Mouse (Mus musculus) CH12.LX (cell line): ENCODE measurements around the gene Gpbar1. TPM values are rescaled to one million over a fixed set of nuclear protein-coding genes. Genes with fewer than 3 reads are reported as not detected.
"Not testable (repeated sequence)": the region's sequence is repeated elsewhere in the genome, so short reads cannot be mapped to it uniquely, and the experiment has no call there.

Source experiments
- DNase-seq: peaks from one replicate; pipeline ENCODE4 v3.0.0-alpha.2; 2013; ENCODE audit errors: extremely low read depth
- H3K27ac ChIP-seq: 2 replicates; pipeline ENCODE4 v1.5.1; 2012; ENCODE audit warnings: low read depth, mild to moderate bottlenecking, control low read depth, moderate library complexity; ENCODE audit not compliant: insufficient read depth
- H3K27me3 ChIP-seq: replicated peaks from 2 replicates; pipeline ENCODE3; 2012; ENCODE audit warnings: inconsistent platforms
- H3K36me3 ChIP-seq, 2 experiments: replicated peaks in 1 of 2; 2 replicates each; pipeline versions ENCODE3 to v1.6.1; 2012; ENCODE audit warnings: inconsistent platforms in 1 of 2, low read length in 1 of 2, mild to moderate bottlenecking in 1 of 2, mixed read lengths in 1 of 2, moderate library complexity in 1 of 2; ENCODE audit not compliant: control insufficient read depth in 1 of 2, insufficient read depth in 1 of 2
- H3K4me1 ChIP-seq, 2 experiments: 2 replicates each; pipeline ENCODE4 v1.6.1; 2012; ENCODE audit warnings: inconsistent platforms in 1 of 2, moderate library complexity in 1 of 2; ENCODE audit not compliant: insufficient read depth in 2 of 2, control insufficient read depth in 1 of 2
- H3K4me2 ChIP-seq: 2 replicates; pipeline ENCODE4 v1.6.1; 2012; ENCODE audit warnings: low read depth, mild to moderate bottlenecking, control low read depth; ENCODE audit not compliant: poor library complexity, insufficient read depth, severe bottlenecking
- H3K4me3 ChIP-seq, 3 experiments: fragments of 150-350 bp in 1 of 3; sonication (generic) in 1 of 3; replicated peaks in 1 of 3; 2 replicates each; pipeline versions ENCODE3 to v1.5.1; 2011 to 2012; ENCODE audit warnings: low read depth in 2 of 3, low read length in 2 of 3, mild to moderate bottlenecking in 2 of 3, moderate library complexity in 2 of 3, control low read depth in 1 of 3, improper control_type of control experiment in 1 of 3, inconsistent platforms in 1 of 3, mixed read lengths in 1 of 3; ENCODE audit not compliant: poor library complexity in 1 of 3
- H3K79me2 ChIP-seq: replicated peaks from 2 replicates; pipeline ENCODE4 v1.6.1; 2012; ENCODE audit warnings: mild to moderate bottlenecking, moderate library complexity; ENCODE audit not compliant: control insufficient read depth, poor library complexity, insufficient read depth, severe bottlenecking; ENCODE audit errors: extremely low read depth
- H3K9ac ChIP-seq: 2 replicates; pipeline ENCODE4 v1.6.1; 2012; ENCODE audit warnings: low read depth, mild to moderate bottlenecking, control low read depth, moderate library complexity; ENCODE audit not compliant: insufficient read depth
- H3K9me3 ChIP-seq: replicated peaks from 2 replicates; pipeline ENCODE3; 2012; ENCODE audit warnings: low read length, inconsistent platforms, mixed read lengths
- CHD1 ChIP-seq: IDR thresholded peaks from 2 replicates; pipeline ENCODE4 v1.6.1; 2012; ENCODE audit warnings: low read depth, low read length, improper control_type of control experiment, inconsistent platforms
- CTCF ChIP-seq, 2 experiments: IDR thresholded peaks in 1 of 2; conservative IDR thresholded peaks in 1 of 2; 2 replicates each; pipeline ENCODE4 v1.5.1; 2011 to 2012; ENCODE audit warnings: low read depth in 2 of 2, low read length in 2 of 2, improper control_type of control experiment in 1 of 2, inconsistent platforms in 1 of 2, mild to moderate bottlenecking in 1 of 2, moderate library complexity in 1 of 2
- ELF1 ChIP-seq: IDR thresholded peaks from 2 replicates; pipeline ENCODE4 v1.6.1; 2014; ENCODE audit warnings: low read depth, mild to moderate bottlenecking, inconsistent platforms, low read length, improper control_type of control experiment
- KAT2A ChIP-seq: IDR thresholded peaks from 2 replicates; pipeline ENCODE4 v1.6.1; 2012; ENCODE audit warnings: low read length, improper control_type of control experiment, inconsistent platforms; ENCODE audit not compliant: insufficient replicate concordance
- MAX ChIP-seq: IDR thresholded peaks from 2 replicates; pipeline ENCODE4 v1.6.1; 2011; ENCODE audit warnings: low read length, improper control_type of control experiment
- MXI1 ChIP-seq: IDR thresholded peaks from 2 replicates; pipeline ENCODE4 v1.6.1; 2011; ENCODE audit warnings: mild to moderate bottlenecking, low read depth, low read length, improper control_type of control experiment
- MYC ChIP-seq: IDR thresholded peaks from 2 replicates; pipeline ENCODE4 v1.6.1; 2011; ENCODE audit warnings: low read depth, mild to moderate bottlenecking, improper control_type of control experiment, low read length
- NELFE ChIP-seq: IDR thresholded peaks from 2 replicates; pipeline ENCODE4 v1.6.1; 2011; ENCODE audit warnings: low read depth, low read length, improper control_type of control experiment
- PAX5 ChIP-seq: IDR thresholded peaks from 2 replicates; pipeline ENCODE4 v1.6.1; 2012; ENCODE audit warnings: low read length, inconsistent platforms, mixed read lengths
- POLR2AphosphoS2 ChIP-seq: IDR thresholded peaks from 2 replicates; pipeline ENCODE4 v1.6.1; 2011; ENCODE audit warnings: low read depth, low read length, improper control_type of control experiment
- SIN3A ChIP-seq: IDR thresholded peaks from 2 replicates; pipeline ENCODE4 v1.6.1; 2012; ENCODE audit warnings: low read length, improper control_type of control experiment, inconsistent platforms
- SMC3 ChIP-seq: IDR thresholded peaks from 2 replicates; pipeline ENCODE4 v1.6.1; 2011; ENCODE audit warnings: low read depth, low read length, improper control_type of control experiment
- TBP ChIP-seq: conservative IDR thresholded peaks from 2 replicates; pipeline ENCODE4 v1.6.1; 2011; ENCODE audit warnings: low read depth, low read length, improper control_type of control experiment
- USF1 ChIP-seq: IDR thresholded peaks from 2 replicates; pipeline ENCODE4 v1.6.1; 2014; ENCODE audit warnings: low read depth, mild to moderate bottlenecking, inconsistent platforms, low read length, improper control_type of control experiment
- dilution Hi-C: fragments of 300-500 bp; cut with MboI; formaldehyde crosslinking; loops from 2 replicates; pipeline ENCODE4 v1.14.3; 2020; ENCODE audit warnings: low sequenced_read_pairs; ENCODE audit not compliant: extremely low pct_unique_long_range_greater_than_20kb, extremely low pct_ligation_motif_present
- in situ Hi-C: fragments of 300-500 bp; cut with MboI; formaldehyde crosslinking; loops from 3 replicates; pipeline ENCODE4 v1.14.3; 2019; ENCODE audit warnings: low sequenced_read_pairs, low pct_ligation_motif_present, low pct_unique_long_range_greater_than_20kb, mixed read lengths
- polyA plus RNA-seq: library from polyadenylated mRNA; unstranded; fragments of >175 nt; gene quantifications from 2 replicates; pipeline ENCODE4 v1.2.1, GENCODE M21; 2012; ENCODE audit warnings: low read depth; ENCODE audit not compliant: insufficient read length
- total RNA-seq, 2 experiments: library from RNA; depleted of rRNA; stranded (reverse); fragments of 300-350 nt in 1 of 2; fragments of >200 nt in 1 of 2; gene quantifications; 2 replicates each; pipeline ENCODE4 v1.2.3; 2012 to 2014

The Gpbar1 gene
- total and polyA plus RNA-seq, 3 experiments, result not detected

DNA sequence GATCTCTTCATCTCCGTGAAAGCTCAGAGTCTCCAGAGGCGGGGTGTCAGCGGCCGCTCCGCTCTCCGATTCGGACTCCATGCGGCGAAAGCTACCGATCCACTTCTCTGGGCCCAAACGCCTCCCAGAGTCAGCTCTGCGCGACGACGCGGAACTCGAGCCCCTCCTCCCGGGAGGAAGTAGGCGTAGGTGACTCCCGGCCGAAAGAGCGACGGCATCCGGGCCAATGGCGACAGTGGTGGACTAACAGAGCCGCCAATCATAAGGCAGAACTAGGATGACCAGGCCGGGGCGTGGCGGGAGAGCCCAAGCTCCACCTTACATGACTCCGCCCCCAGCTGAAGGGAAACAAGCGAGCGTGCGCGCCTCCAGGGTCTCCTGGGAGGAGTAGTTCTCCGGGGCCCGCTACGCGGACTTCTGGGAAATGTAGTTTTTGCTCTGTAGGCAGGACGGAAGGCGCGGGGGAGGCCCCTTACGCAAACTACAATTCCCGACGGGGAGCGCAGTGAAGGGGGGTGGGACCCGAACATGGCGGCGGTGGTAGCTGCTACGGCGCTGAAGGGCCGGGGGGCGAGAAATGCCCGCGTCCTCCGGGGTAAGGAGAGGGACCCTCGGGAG is 6.3 kb downstream of the Gpbar1 start, which contains the start of the genes Aamp and Pnkd (continued):
- TF ChIP-seq KAT2A, result peak; percentile 98
- TF ChIP-seq SIN3A, result peak; percentile 86
- peak; percentile 63 for TF ChIP-seq NELFE
- TF ChIP-seq PAX5, result no peak
- peak; percentile 58; the same call in 1 of the 2 replicates for TF ChIP-seq MXI1
- TF ChIP-seq SMC3, result peak; percentile 15
- TF ChIP-seq TBP, result 0 out of 2 replicates have a peak, but pooled peaks have one; percentile 59
- TF ChIP-seq USF1, result no peak
- peak; percentile 82 for TF ChIP-seq MAX
- TF ChIP-seq, all 38 proteins: peak for 18

GRCm38 (mm10) chr1:74285212-74286010 is 7.1 kb downstream of the Gpbar1 start:
- H3K9ac ChIP-seq, result peak overlapping the region; percentile 85
- dilution Hi-C loops, result no loop called here
- H3K4me1 ChIP-seq, result peaks cover 10 to 69% of the 10 kb centered on the region in 2 experiments
- peak; percentile 30 for DNase-seq
- in situ Hi-C loops, result no loop called here
- H3K79me2 ChIP-seq, result peaks cover 18% of the 10 kb centered on the region
- TF ChIP-seq POLR2AphosphoS2, result peak; percentile 39; the same call in 1 of the 2 replicates
- TF ChIP-seq MYC, result peak; percentile 19; the same call in 1 of the 2 replicates
- TF ChIP-seq CHD1, result no peak
- H3K4me2 ChIP-seq, result peak overlapping the region; percentile 96
- H3K36me3 ChIP-seq, result peaks cover 46 to 63% of the 10 kb centered on the region in 2 experiments
- peak overlapping the region; percentile 66 to 84 (median 81) for H3K4me3 ChIP-seq
- no peaks in the 10 kb centered on the region for H3K27me3 ChIP-seq
- H3K27ac ChIP-seq, result peak overlapping the region; percentile 6; the same call in 1 of the 2 replicates
- no peaks in the 10 kb centered on the region for H3K9me3 ChIP-seq

DNA sequence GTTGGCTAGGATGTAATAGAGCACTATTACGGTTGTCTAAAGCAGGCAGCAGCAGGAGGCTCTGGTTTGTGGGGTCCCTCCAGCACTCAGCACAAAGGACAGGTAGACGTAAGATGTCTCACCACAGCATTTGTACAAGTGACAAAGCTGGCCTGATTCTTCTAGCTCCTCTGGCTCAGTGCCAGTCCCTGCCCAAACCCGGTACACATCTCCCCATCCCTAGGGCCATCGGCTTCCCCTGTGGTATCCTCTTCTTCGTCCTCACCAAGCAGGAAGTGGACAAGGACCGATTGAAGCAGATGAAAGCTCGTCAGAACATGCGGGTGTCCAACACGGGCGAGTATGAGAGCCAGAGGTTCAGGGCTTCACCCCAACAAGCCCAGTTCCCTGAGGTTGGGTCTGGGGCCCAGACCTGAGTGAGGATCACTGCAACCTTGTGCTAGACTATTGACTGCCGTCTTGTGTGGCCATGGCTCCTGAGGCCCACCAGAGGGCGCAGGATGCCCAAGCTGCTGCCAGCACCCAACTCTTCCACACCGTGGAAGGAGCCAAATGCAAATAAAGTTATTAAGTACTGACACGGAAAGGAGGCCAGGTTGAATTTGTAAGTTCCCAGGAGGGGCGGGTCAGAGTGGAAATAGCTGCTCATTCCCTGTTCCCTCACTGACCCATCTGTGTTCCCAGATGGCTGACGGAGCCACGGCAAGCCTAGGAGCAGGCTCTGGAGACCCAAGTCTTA is 8.7 kb downstream of the Gpbar1 start:
- H3K9ac ChIP-seq, in situ Hi-C loops, H3K4me2 ChIP-seq, dilution Hi-C loops, H3K27me3 ChIP-seq, H3K9me3 ChIP-seq, H3K4me3 ChIP-seq: not testable (repeated sequence)
- Histone ChIP-seq H3K36me3 (peaks cover 45 to 63% of the 10 kb centered on the region in 2 experiments), H3K79me2 (peaks cover 18% of the 10 kb centered on the region), H3K27ac (peak overlapping the region; percentile 30; the same call in 1 of the 2 replicates), H3K4me1 (peaks cover 10 to 69% of the 10 kb centered on the region in 2 experiments)
- peak; percentile 17; the same call in 1 of the 2 replicates for TF ChIP-seq SMC3
- TF ChIP-seq ELF1, result 0 out of 2 replicates have a peak, but pooled peaks have one; percentile 12
- TF ChIP-seq CTCF (conservative IDR thresholded peaks at IDR 0.05 in 1 of 2, IDR thresholded peaks at IDR 0.05 in 1 of 2; ENCODE audit: low read depth in 2 of 2, low read length in 2 of 2), result peak in 1 of 2 experiments; percentile 32; a peak in 1 of 4 replicates
- peak; percentile 49 for DNase-seq
